Mouse (Mus musculus): ENCODE measurements around the gene Tshz2. TPM values are rescaled to one million over a fixed set of nuclear protein-coding genes. Genes with fewer than 3 reads are reported as not detected.

Gene Tshz2
- polyA plus RNA-seq, 1 experiment from 2014 or later = 36.3 TPM

- ATAC-seq (ENCODE audit: low FRiP score, low read depth) = no peak
- Histone ChIP-seq H3K4me2 (no peak overlapping the region), H3K27me3 (no peaks in the 10 kb centered on the region), H3K9ac (no peak overlapping the region), H3K4me1 (replicated peaks) (peaks cover 17% of the 10 kb centered on the region; the same call in 1 of the 2 replicates), H3K36me3 (no peaks in the 10 kb centered on the region), H3K9me3 (no peaks in the 10 kb centered on the region), H3K27ac (replicated peaks) (peak overlapping the region; percentile 33; the same call in 1 of the 2 replicates), H3K4me3 (no peak overlapping the region)
- WGBS = 64% methylated on average over 6 of the region's 6 CpGs
Observed at GRCm38 (mm10) chr2:169600163-169600562, 32.6 kb upstream of the Tshz2 start.

GRCm38 (mm10) chr2:169606901-169607678, 25.7 kb upstream of the Tshz2 start:
- Histone ChIP-seq H3K36me3 (no peaks in the 10 kb centered on the region), H3K9me3 (no peaks in the 10 kb centered on the region), H3K27me3 (no peaks in the 10 kb centered on the region), H3K4me3 (no peak overlapping the region), H3K4me2 (no peak overlapping the region), H3K27ac (replicated peaks) (no peak overlapping the region), H3K9ac (no peak overlapping the region), H3K4me1 (replicated peaks) (peaks cover 2% of the 10 kb centered on the region)
- WGBS = 78% methylated on average over 13 of the region's 13 CpGs
- ATAC-seq (ENCODE audit: low FRiP score, low read depth) = no peak

- Histone ChIP-seq H3K36me3 (no peaks in the 10 kb centered on the region), H3K27me3 (no peaks in the 10 kb centered on the region), H3K27ac (replicated peaks) (no peak overlapping the region), H3K4me3 (no peak overlapping the region), H3K4me2 (no peak overlapping the region), H3K4me1 (replicated peaks) (peaks cover 2% of the 10 kb centered on the region), H3K9ac (no peak overlapping the region), H3K9me3 (no peaks in the 10 kb centered on the region)
- WGBS = 64% methylated on average over 2 of the region's 2 CpGs
- ATAC-seq (ENCODE audit: low FRiP score, low read depth) = no peak
Observed at GRCm38 (mm10) chr2:169607787-169608186, 25.0 kb upstream of the Tshz2 start.

GRCm38 (mm10) chr2:169609956-169610355, 22.9 kb upstream of the Tshz2 start:
- Histone ChIP-seq H3K4me2 (no peak overlapping the region), H3K27me3 (no peaks in the 10 kb centered on the region), H3K4me1 (replicated peaks) (peaks cover 2% of the 10 kb centered on the region), H3K4me3 (no peak overlapping the region), H3K36me3 (no peaks in the 10 kb centered on the region), H3K9ac (no peak overlapping the region), H3K27ac (replicated peaks) (no peak overlapping the region), H3K9me3 (no peaks in the 10 kb centered on the region)
- 49% methylated on average over 13 of the region's 13 CpGs for WGBS
- no peak for ATAC-seq (ENCODE audit: low FRiP score, low read depth)

- no peak overlapping the region for H3K9ac ChIP-seq
- H3K27me3 ChIP-seq = no peaks in the 10 kb centered on the region
- H3K4me1 ChIP-seq (replicated peaks) = peaks cover 2% of the 10 kb centered on the region
- no peak overlapping the region for H3K27ac ChIP-seq (replicated peaks)
- H3K4me2 ChIP-seq = no peak overlapping the region
- 72% methylated on average over 8 of the region's 8 CpGs for WGBS
- H3K36me3 ChIP-seq = no peaks in the 10 kb centered on the region
- no peak overlapping the region for H3K4me3 ChIP-seq
- ATAC-seq (ENCODE audit: low FRiP score, low read depth) = no peak
- H3K9me3 ChIP-seq = no peaks in the 10 kb centered on the region
Observed at GRCm38 (mm10) chr2:169610882-169611281, 21.9 kb upstream of the Tshz2 start.

- Histone ChIP-seq H3K4me1 (replicated peaks) (peaks cover 2% of the 10 kb centered on the region), H3K9me3 (no peaks in the 10 kb centered on the region), H3K4me3 (no peak overlapping the region), H3K27me3 (no peaks in the 10 kb centered on the region), H3K27ac (replicated peaks) (no peak overlapping the region), H3K4me2 (no peak overlapping the region), H3K9ac (no peak overlapping the region), H3K36me3 (no peaks in the 10 kb centered on the region)
- no peak for ATAC-seq (ENCODE audit: low FRiP score, low read depth)
- 40% methylated on average over 7 of the region's 7 CpGs for WGBS
Observed at GRCm38 (mm10) chr2:169611557-169611956, 21.3 kb upstream of the Tshz2 start.

GRCm38 (mm10) chr2:169614683-169615082, 18.1 kb upstream of the Tshz2 start:
- H3K4me1 ChIP-seq (replicated peaks) = peaks cover 2% of the 10 kb centered on the region
- ATAC-seq (ENCODE audit: low FRiP score, low read depth) = no peak
- no peak overlapping the region for H3K9ac ChIP-seq
- H3K4me3 ChIP-seq = no peak overlapping the region
- no peaks in the 10 kb centered on the region for H3K27me3 ChIP-seq
- H3K4me2 ChIP-seq = no peak overlapping the region
- H3K36me3 ChIP-seq = no peaks in the 10 kb centered on the region
- no peaks in the 10 kb centered on the region for H3K9me3 ChIP-seq
- 64% methylated on average over 4 of the region's 4 CpGs for WGBS
- no peak overlapping the region for H3K27ac ChIP-seq (replicated peaks)

- Histone ChIP-seq H3K27me3 (no peaks in the 10 kb centered on the region), H3K36me3 (no peaks in the 10 kb centered on the region), H3K27ac (replicated peaks) (no peak overlapping the region), H3K9ac (no peak overlapping the region), H3K4me3 (no peak overlapping the region), H3K4me1 (replicated peaks) (peaks cover 5% of the 10 kb centered on the region), H3K4me2 (no peak overlapping the region), H3K9me3 (no peaks in the 10 kb centered on the region)
- WGBS = 83% methylated on average over 6 of the region's 6 CpGs
- ATAC-seq (ENCODE audit: low FRiP score, low read depth) = no peak
Observed at GRCm38 (mm10) chr2:169615998-169616397, 16.8 kb upstream of the Tshz2 start.

GRCm38 (mm10) chr2:169621201-169621710, 11.6 kb upstream of the Tshz2 start:
- H3K9ac ChIP-seq = no peak overlapping the region
- 0 out of 2 replicates have a peak overlapping the region, but pooled peaks have one; percentile 20 for H3K27ac ChIP-seq (replicated peaks)
- no peak overlapping the region for H3K4me3 ChIP-seq
- H3K27me3 ChIP-seq = no peaks in the 10 kb centered on the region
- H3K36me3 ChIP-seq = no peaks in the 10 kb centered on the region
- no peaks in the 10 kb centered on the region for H3K9me3 ChIP-seq
- 27% methylated on average over 15 of the region's 15 CpGs for WGBS
- peak; percentile 69; the same call in 1 of the 2 replicates for ATAC-seq (ENCODE audit: low FRiP score, low read depth)
- peaks cover 10% of the 10 kb centered on the region for H3K4me1 ChIP-seq (replicated peaks)
- H3K4me2 ChIP-seq = peak overlapping the region; percentile 43

GRCm38 (mm10) chr2:169630070-169630469, 2.7 kb upstream of the Tshz2 start:
- no peak overlapping the region for H3K9ac ChIP-seq
- WGBS = 86% methylated on average over 3 of the region's 3 CpGs
- H3K27ac ChIP-seq (replicated peaks) = no peak overlapping the region

GRCm38 (mm10) chr2:169633491-169634289, 877 bp downstream of the Tshz2 start:
- Histone ChIP-seq H3K27me3 (no peaks in the 10 kb centered on the region), H3K4me3 (peak overlapping the region; percentile 77), H3K4me1 (replicated peaks) (peaks cover 36% of the 10 kb centered on the region), H3K36me3 (no peaks in the 10 kb centered on the region), H3K9me3 (no peaks in the 10 kb centered on the region), H3K9ac (peak overlapping the region; percentile 81), H3K27ac (replicated peaks) (peak overlapping the region; percentile 88), H3K4me2 (peak overlapping the region; percentile 93)
- ATAC-seq (ENCODE audit: low FRiP score, low read depth) = peak; percentile 38
- WGBS = under 1% methylated on average over 38 of the region's 38 CpGs

More at GRCm38 (mm10) chr2:169630070-169630469, 2.7 kb upstream of the Tshz2 start:
- H3K36me3 ChIP-seq = no peaks in the 10 kb centered on the region
- H3K27me3 ChIP-seq = no peaks in the 10 kb centered on the region
- H3K4me2 ChIP-seq = no peak overlapping the region
- no peak overlapping the region for H3K4me3 ChIP-seq
- peaks cover 18% of the 10 kb centered on the region for H3K4me1 ChIP-seq (replicated peaks)
- no peak for ATAC-seq (ENCODE audit: low FRiP score, low read depth)
- no peaks in the 10 kb centered on the region for H3K9me3 ChIP-seq
